Mouse (Mus musculus): Measurements from ENCODE around the gene Txnip. TPM values are rescaled to one million over a fixed set of nuclear protein-coding genes. Genes with fewer than 3 reads are reported as not detected.

Gene Txnip
- polyA plus RNA-seq, 1 experiment from 2014 or later: 57.9 TPM

DNA sequence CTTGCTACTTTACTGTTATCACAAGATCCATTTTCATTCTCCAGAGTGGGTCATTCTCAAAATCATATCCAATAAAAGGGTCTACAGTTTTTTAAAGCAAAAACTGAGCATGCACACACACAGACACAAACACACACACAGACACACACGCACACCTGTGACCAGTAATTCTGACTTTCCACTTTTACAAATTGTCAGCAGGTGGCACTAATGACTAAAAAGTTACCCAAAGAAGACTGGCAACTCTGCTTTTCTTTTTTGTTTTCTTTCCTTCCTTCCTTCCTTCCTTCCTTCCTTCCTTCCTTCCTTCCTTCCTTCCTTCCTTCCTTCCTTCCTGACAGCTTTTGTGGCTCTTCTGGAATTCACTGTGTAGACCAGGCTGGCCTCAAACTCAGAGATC, 12.2 kb upstream of the Txnip start:
- Histone ChIP-seq H3K36me3 (ENCODE audit: control insufficient read depth, insufficient read depth, low read length) (no peaks in the 10 kb centered on the region), H3K4me2 (ENCODE audit: low read depth, severe bottlenecking) (no peak overlapping the region), H3K9ac (ENCODE audit: low read length) (no peak overlapping the region), H3K4me1 (ENCODE audit: control insufficient read depth, insufficient read depth, low read length) (no peaks in the 10 kb centered on the region), H3K27ac (replicated peaks; ENCODE audit: low read depth, low read length) (no peak overlapping the region), H3K4me3 (ENCODE audit: low read depth, low read length) (no peak overlapping the region), H3K9me3 (ENCODE audit: control insufficient read depth, low read length) (no peaks in the 10 kb centered on the region), H3K27me3 (ENCODE audit: control insufficient read depth, insufficient read depth, low read length) (no peaks in the 10 kb centered on the region)
- WGBS: 25% methylated on average over 1 of the region's 1 CpGs
- DNase-seq (ENCODE audit: low spot score) (no peak), ATAC-seq (ENCODE audit: insufficient number of reproducible peaks, low FRiP score, low TSS enrichment, low read depth) (no peak)

DNA sequence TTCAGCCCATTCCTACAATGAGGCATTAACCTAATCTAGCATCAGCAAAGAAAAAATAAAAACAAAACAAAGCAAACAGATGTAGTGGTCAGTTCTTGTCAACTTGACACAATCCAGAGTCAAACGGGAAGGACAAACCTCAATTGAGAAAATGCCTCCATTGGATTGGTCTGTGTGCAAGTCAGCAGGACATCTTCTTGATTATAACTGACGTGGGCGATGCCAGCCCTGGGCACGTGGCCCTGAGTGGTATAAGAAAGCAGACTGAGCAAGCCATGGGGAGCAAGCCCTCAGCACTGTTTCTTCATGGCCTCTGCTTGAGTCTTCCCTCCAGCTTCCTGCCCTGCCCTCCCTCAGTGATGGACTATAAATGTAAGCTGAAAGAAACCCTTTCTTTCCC, 10.9 kb upstream of the Txnip start:
- H3K9me3 ChIP-seq (ENCODE audit: control insufficient read depth, low read length): no peaks in the 10 kb centered on the region
- no peak overlapping the region for H3K4me3 ChIP-seq (ENCODE audit: low read depth, low read length)
- H3K4me1 ChIP-seq (ENCODE audit: control insufficient read depth, insufficient read depth, low read length): no peaks in the 10 kb centered on the region
- H3K27me3 ChIP-seq (ENCODE audit: control insufficient read depth, insufficient read depth, low read length): no peaks in the 10 kb centered on the region
- ATAC-seq (ENCODE audit: insufficient number of reproducible peaks, low FRiP score, low TSS enrichment, low read depth): no peak
- no peak for DNase-seq (ENCODE audit: low spot score)
- H3K4me2 ChIP-seq (ENCODE audit: low read depth, severe bottlenecking): no peak overlapping the region
- no peak overlapping the region for H3K9ac ChIP-seq (ENCODE audit: low read length)
- no peaks in the 10 kb centered on the region for H3K36me3 ChIP-seq (ENCODE audit: control insufficient read depth, insufficient read depth, low read length)
- no peak overlapping the region for H3K27ac ChIP-seq (replicated peaks; ENCODE audit: low read depth, low read length)
- WGBS: 53% methylated on average over 4 of the region's 4 CpGs

DNA sequence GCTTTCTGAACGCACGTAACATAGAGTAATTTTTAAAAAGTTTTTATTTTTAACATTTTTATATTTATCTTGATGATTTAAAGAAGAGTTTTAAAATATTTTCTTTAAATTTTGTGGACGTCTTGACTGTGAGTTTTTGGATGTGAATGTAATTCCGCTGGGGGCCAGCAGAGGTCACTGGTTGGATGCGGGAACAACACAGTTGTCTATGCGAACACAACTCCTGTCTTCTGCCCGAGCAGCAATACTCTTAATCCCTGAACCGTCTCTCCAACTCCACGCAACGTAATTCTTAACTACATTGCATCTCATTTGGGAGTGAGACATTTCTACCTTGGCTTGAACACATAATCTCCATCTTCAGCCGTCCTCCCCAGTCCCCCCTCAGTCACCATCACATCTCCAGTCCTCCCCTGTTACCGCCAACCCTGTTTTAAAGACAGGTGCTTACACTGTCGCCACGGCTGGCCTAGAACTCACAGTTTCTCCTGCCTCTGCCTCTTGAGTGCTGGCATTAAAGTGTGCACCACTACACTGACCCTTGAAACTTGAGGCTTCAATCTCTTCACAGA, 10.3 kb upstream of the Txnip start:
- Histone ChIP-seq H3K27me3 (ENCODE audit: control insufficient read depth, insufficient read depth, low read length) (no peaks in the 10 kb centered on the region), H3K4me2 (ENCODE audit: low read depth, severe bottlenecking) (no peak overlapping the region), H3K9me3 (ENCODE audit: control insufficient read depth, low read length) (no peaks in the 10 kb centered on the region), H3K9ac (ENCODE audit: low read length) (no peak overlapping the region), H3K4me1 (ENCODE audit: control insufficient read depth, insufficient read depth, low read length) (no peaks in the 10 kb centered on the region), H3K4me3 (ENCODE audit: low read depth, low read length) (no peak overlapping the region), H3K36me3 (ENCODE audit: control insufficient read depth, insufficient read depth, low read length) (no peaks in the 10 kb centered on the region), H3K27ac (replicated peaks; ENCODE audit: low read depth, low read length) (no peak overlapping the region)
- WGBS: 12% methylated on average over 14 of the region's 14 CpGs
- peak; percentile 86 for DNase-seq (ENCODE audit: low spot score)
- ATAC-seq (ENCODE audit: insufficient number of reproducible peaks, low FRiP score, low TSS enrichment, low read depth): no peak

DNA sequence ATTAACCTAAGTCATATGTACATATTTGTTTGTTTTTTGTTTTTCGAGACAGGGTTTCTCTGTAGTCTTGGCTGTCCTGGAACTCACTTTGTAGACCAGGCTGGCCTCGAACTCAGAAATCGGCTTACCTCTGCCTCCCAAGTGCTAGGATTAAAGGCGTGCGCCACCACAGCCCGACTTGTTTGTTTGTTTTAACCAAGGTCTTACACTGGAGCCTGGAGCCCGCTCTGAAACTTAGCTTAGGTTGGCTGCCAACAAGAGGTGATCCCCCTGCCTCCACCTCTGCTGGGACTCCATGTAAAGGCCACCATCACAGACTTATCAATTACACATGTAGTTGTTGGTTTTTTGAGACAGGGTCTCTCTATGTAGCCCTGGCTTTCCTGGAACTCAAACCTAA, 8.9 kb upstream of the Txnip start:
- Histone ChIP-seq H3K27ac (replicated peaks; ENCODE audit: low read depth, low read length) (no peak overlapping the region), H3K4me1 (ENCODE audit: control insufficient read depth, insufficient read depth, low read length) (no peaks in the 10 kb centered on the region), H3K9me3 (ENCODE audit: control insufficient read depth, low read length) (no peaks in the 10 kb centered on the region), H3K27me3 (ENCODE audit: control insufficient read depth, insufficient read depth, low read length) (no peaks in the 10 kb centered on the region), H3K4me3 (ENCODE audit: low read depth, low read length) (no peak overlapping the region), H3K36me3 (ENCODE audit: control insufficient read depth, insufficient read depth, low read length) (no peaks in the 10 kb centered on the region), H3K9ac (ENCODE audit: low read length) (no peak overlapping the region), H3K4me2 (ENCODE audit: low read depth, severe bottlenecking) (no peak overlapping the region)
- ATAC-seq (ENCODE audit: insufficient number of reproducible peaks, low FRiP score, low TSS enrichment, low read depth): no peak
- 86% methylated on average over 7 of the region's 7 CpGs for WGBS
- DNase-seq (ENCODE audit: low spot score): no peak

DNA sequence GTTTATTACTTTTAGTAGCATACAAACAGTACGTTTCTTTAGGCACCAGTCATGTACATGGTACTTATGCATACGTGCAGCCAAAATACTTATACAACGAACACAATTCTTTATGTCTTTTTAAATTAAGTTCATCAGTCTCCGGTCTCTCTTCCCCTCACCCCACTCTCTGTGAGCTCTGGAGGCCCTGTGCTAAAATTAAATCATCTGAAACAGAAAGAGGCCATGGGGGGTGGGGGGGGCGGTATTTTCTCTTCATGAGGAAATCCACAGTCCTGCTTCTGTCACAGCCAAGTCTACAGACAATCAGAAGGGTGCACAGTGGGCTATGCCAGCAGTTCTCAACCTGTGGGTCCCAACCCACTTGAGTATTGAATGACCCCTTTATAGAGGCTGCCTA, 8.4 kb upstream of the Txnip start:
- no peak for ATAC-seq (ENCODE audit: insufficient number of reproducible peaks, low FRiP score, low TSS enrichment, low read depth)
- H3K36me3 ChIP-seq (ENCODE audit: control insufficient read depth, insufficient read depth, low read length): no peaks in the 10 kb centered on the region
- no peaks in the 10 kb centered on the region for H3K9me3 ChIP-seq (ENCODE audit: control insufficient read depth, low read length)
- 87% methylated on average over 5 of the region's 5 CpGs for WGBS
- DNase-seq (ENCODE audit: low spot score): no peak
- H3K27ac ChIP-seq (replicated peaks; ENCODE audit: low read depth, low read length): no peak overlapping the region
- H3K4me3 ChIP-seq (ENCODE audit: low read depth, low read length): no peak overlapping the region
- H3K9ac ChIP-seq (ENCODE audit: low read length): no peak overlapping the region
- H3K4me2 ChIP-seq (ENCODE audit: low read depth, severe bottlenecking): no peak overlapping the region
- no peaks in the 10 kb centered on the region for H3K27me3 ChIP-seq (ENCODE audit: control insufficient read depth, insufficient read depth, low read length)
- H3K4me1 ChIP-seq (ENCODE audit: control insufficient read depth, insufficient read depth, low read length): no peaks in the 10 kb centered on the region

DNA sequence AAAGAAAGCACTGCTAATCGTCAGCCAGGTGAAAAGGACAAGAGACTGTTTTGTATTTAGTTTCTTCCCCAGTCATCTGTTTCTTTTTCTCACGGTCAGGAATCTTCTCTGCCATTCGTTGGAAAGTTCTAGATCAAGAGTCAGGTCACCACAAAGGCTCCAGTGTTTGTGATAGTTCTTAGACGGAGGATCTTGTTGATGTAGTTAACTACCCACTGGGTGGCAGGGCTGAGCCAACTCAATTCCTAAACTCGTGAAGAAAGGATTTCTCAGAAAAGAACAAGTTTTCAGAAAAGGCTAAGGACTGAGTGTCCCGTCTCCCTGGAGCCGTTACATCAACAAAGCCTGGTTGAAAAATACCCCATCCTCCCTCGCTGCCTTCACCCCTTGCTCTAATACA, 6.6 kb upstream of the Txnip start:
- DNase-seq (ENCODE audit: low spot score): peak; percentile 61

DNA sequence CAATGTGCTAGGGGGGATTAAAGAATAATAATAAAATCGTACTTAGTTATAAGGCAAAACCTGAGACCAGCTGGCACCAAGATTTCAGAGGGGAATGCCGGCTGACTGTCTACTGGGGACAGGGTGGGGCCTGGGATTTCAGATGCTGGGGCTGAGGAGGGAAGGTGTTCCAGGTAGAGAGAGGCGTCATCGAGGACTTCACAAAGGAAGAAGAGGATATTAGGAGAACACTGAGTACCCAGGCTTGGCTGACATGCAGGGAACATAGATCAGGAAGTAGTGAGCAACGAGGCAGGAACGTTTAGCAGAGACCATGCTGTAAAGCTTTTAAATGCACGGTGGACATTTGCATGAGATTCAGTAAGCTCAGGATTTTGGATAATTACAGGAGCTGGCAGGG, 5.9 kb upstream of the Txnip start:
- Histone ChIP-seq H3K9me3 (ENCODE audit: control insufficient read depth, low read length) (no peaks in the 10 kb centered on the region), H3K4me1 (ENCODE audit: control insufficient read depth, insufficient read depth, low read length) (0 out of 2 replicates have a peak, but pooled peaks cover 3% of the 10 kb centered on the region), H3K4me3 (ENCODE audit: low read depth, low read length) (no peak overlapping the region), H3K9ac (ENCODE audit: low read length) (no peak overlapping the region), H3K36me3 (ENCODE audit: control insufficient read depth, insufficient read depth, low read length) (no peaks in the 10 kb centered on the region), H3K27me3 (ENCODE audit: control insufficient read depth, insufficient read depth, low read length) (no peaks in the 10 kb centered on the region), H3K4me2 (ENCODE audit: low read depth, severe bottlenecking) (no peak overlapping the region), H3K27ac (replicated peaks; ENCODE audit: low read depth, low read length) (no peak overlapping the region)
- 80% methylated on average over 7 of the region's 7 CpGs for WGBS
- ATAC-seq (ENCODE audit: insufficient number of reproducible peaks, low FRiP score, low TSS enrichment, low read depth): no peak
- no peak for DNase-seq (ENCODE audit: low spot score)

More for the DNA sequence above, 6.6 kb upstream of the Txnip start:
- WGBS: 26% methylated on average over 8 of the region's 8 CpGs
- no peak overlapping the region for H3K4me3 ChIP-seq (ENCODE audit: low read depth, low read length)
- no peaks in the 10 kb centered on the region for H3K36me3 ChIP-seq (ENCODE audit: control insufficient read depth, insufficient read depth, low read length)
- no peaks in the 10 kb centered on the region for H3K4me1 ChIP-seq (ENCODE audit: control insufficient read depth, insufficient read depth, low read length)
- H3K4me2 ChIP-seq (ENCODE audit: low read depth, severe bottlenecking): no peak overlapping the region
- no peak overlapping the region for H3K27ac ChIP-seq (replicated peaks; ENCODE audit: low read depth, low read length)
- no peak overlapping the region for H3K9ac ChIP-seq (ENCODE audit: low read length)
- no peak for ATAC-seq (ENCODE audit: insufficient number of reproducible peaks, low FRiP score, low TSS enrichment, low read depth)
- no peaks in the 10 kb centered on the region for H3K27me3 ChIP-seq (ENCODE audit: control insufficient read depth, insufficient read depth, low read length)
- H3K9me3 ChIP-seq (ENCODE audit: control insufficient read depth, low read length): no peaks in the 10 kb centered on the region

DNA sequence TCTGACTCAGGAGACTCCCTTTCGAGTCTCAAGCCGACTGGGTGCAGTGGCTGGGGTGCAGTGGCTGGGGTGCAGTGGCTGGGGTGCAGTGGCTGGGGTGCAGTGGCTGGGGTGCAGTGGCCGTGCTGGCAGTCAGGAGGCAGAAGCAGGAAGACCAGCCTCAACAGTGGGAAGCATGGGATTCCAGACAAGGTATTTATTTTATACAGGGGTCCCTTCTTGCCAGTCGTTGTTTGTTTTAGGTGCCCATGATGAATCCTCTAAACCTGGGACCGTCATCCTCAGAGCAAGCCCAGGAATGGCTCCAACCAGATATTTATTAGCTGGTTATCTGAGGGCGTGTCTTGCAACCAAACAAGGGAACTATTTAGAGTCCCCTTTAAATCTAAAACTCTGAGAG, 4.2 kb upstream of the Txnip start:
- ATAC-seq (ENCODE audit: insufficient number of reproducible peaks, low FRiP score, low TSS enrichment, low read depth) (no peak), DNase-seq (ENCODE audit: low spot score) (no peak)
- H3K4me3 ChIP-seq (ENCODE audit: low read depth, low read length): no peak overlapping the region
- no peaks in the 10 kb centered on the region for H3K27me3 ChIP-seq (ENCODE audit: control insufficient read depth, insufficient read depth, low read length)
- no peaks in the 10 kb centered on the region for H3K36me3 ChIP-seq (ENCODE audit: control insufficient read depth, insufficient read depth, low read length)
- no peak overlapping the region for H3K9ac ChIP-seq (ENCODE audit: low read length)
- no peaks in the 10 kb centered on the region for H3K9me3 ChIP-seq (ENCODE audit: control insufficient read depth, low read length)
- H3K4me1 ChIP-seq (ENCODE audit: control insufficient read depth, insufficient read depth, low read length): 0 out of 2 replicates have a peak, but pooled peaks cover 7% of the 10 kb centered on the region
- no peak overlapping the region for H3K4me2 ChIP-seq (ENCODE audit: low read depth, severe bottlenecking)
- H3K27ac ChIP-seq (replicated peaks; ENCODE audit: low read depth, low read length): no peak overlapping the region
- WGBS: 80% methylated on average over 6 of the region's 6 CpGs

DNA sequence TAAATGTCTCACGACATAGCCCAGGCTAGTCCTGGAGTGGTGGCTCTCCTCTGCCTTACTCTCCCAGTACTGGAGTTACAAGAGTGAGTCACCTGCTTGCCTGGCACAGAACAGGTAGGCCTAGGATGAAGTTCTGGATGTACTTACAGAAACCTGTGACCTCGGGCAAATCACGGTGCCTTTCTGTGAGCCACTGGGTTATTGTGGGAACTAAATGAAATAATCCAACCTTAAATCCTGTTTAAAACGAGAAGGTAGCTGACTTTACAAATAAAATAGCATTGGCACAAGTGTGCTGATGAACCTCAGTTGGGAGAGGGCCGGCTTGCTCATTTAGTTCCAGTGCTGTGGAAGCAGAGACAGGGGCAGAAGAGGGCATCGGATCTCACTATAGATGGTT, 3.5 kb upstream of the Txnip start:
- WGBS: 82% methylated on average over 6 of the region's 6 CpGs
- Histone ChIP-seq H3K9ac (ENCODE audit: low read length) (no peak overlapping the region), H3K4me3 (ENCODE audit: low read depth, low read length) (no peak overlapping the region), H3K4me1 (ENCODE audit: control insufficient read depth, insufficient read depth, low read length) (peaks cover 7% of the 10 kb centered on the region; the same call in 1 of the 2 replicates), H3K27ac (replicated peaks; ENCODE audit: low read depth, low read length) (no peak overlapping the region), H3K4me2 (ENCODE audit: low read depth, severe bottlenecking) (no peak overlapping the region), H3K36me3 (ENCODE audit: control insufficient read depth, insufficient read depth, low read length) (no peaks in the 10 kb centered on the region), H3K9me3 (ENCODE audit: control insufficient read depth, low read length) (no peaks in the 10 kb centered on the region), H3K27me3 (ENCODE audit: control insufficient read depth, insufficient read depth, low read length) (no peaks in the 10 kb centered on the region)
- DNase-seq (ENCODE audit: low spot score) (no peak), ATAC-seq (ENCODE audit: insufficient number of reproducible peaks, low FRiP score, low TSS enrichment, low read depth) (no peak)
